Mouse (Mus musculus): ENCODE data around the gene Ttc33.

GRCm38 (mm10) chr15:5241304-5242201, 56.2 kb downstream of the Ttc33 start:
- TF ChIP-seq CTCF (IDR thresholded peaks at IDR 0.05; ENCODE audit: control insufficient read depth, insufficient read depth, insufficient replicate concordance, low read depth, low read length) (no peak), POLR2A (IDR thresholded peaks at IDR 0.05; ENCODE audit: control insufficient read depth, low read depth, low read length) (no peak)
